Mouse (Mus musculus): ENCODE data around the gene Krt1.

Gene Krt1

GRCm38 (mm10) chr15:101829441-101829840, 21.2 kb downstream of the Krt1 start:
- in situ Hi-C loops (cut with MboI; ENCODE audit: low pct_unique_long_range_greater_than_20kb in 1 of 2, low sequenced_read_pairs in 2 of 2, unreplicated experiment in 1 of 2) = no loop called here

GRCm38 (mm10) chr15:101821786-101822185, 28.8 kb downstream of the Krt1 start:
- in situ Hi-C loops (cut with MboI; ENCODE audit: low pct_unique_long_range_greater_than_20kb in 1 of 2, low sequenced_read_pairs in 2 of 2, unreplicated experiment in 1 of 2) = no loop called here

DNA sequence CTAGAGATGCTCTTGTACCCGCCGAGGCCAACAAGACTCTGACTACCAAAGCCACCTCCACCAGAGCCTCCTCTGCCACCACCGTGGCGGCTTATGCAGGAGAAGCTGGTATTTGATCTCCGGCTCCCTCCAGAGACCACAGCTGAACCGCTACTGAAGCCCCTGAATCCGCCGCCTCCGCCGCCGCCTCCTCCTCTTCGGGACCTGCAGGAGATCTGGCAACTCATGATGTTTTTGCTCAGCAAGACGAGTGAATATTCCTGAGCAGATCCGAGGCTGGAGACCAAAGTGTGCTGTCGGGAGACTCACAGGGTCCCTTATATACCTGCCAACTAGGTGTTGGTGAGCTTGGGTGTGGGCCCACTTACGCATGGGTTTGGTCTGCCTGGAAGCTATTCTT, 32.7 kb downstream of the Krt1 start, which contains the start of gene Krt2:
Gene Krt2, minus strand, starts transcription at position 295 of the 400 bp plus-strand sequence.
- in situ Hi-C loops (cut with MboI; ENCODE audit: low pct_unique_long_range_greater_than_20kb in 1 of 2, low sequenced_read_pairs in 2 of 2, unreplicated experiment in 1 of 2) = no loop called here

DNA sequence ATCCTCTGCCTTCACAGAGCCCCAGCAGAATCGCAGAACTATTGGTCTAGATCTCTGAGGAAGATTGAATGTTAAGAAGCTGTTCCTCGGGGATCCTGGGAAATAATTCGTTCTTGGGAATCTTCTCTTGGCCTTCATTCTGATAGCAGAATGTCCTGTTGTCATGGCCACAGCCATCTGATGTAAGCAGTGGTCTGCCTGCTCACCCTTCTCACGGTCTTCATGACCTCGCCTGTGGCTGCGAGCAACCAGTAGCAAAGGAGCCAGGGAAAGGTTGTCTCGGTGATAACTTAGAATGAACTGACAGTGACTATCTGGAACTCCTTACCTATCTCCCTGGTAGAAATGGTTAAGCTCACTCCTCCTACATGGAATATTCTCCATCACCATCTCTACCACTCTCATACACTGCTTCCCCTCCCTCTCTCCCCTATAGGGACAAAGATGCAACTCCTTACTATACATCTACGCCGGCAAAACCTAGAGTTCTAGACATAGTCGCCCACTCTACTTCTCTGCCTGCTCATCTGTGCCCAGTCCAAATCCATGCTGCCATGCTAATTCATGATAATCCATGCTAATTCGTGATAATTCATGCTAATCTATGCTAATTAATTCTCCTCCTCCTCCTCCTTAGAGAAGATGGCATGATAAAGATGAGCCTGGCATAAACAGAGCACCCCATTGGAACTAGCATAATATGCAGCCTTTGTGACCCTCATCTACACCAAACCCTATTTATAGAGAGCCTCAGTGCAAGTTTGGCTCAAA, 47.4 kb downstream of the Krt1 start:
- in situ Hi-C loops (cut with MboI; ENCODE audit: low pct_unique_long_range_greater_than_20kb in 1 of 2, low sequenced_read_pairs in 2 of 2, unreplicated experiment in 1 of 2) = no loop called here

- in situ Hi-C loops (cut with MboI; ENCODE audit: low pct_unique_long_range_greater_than_20kb in 1 of 2, low sequenced_read_pairs in 2 of 2, unreplicated experiment in 1 of 2) = no loop called here
Measured at GRCm38 (mm10) chr15:101802296-101802835, 48.2 kb downstream of the Krt1 start, which contains the start of gene Krt73. Gene Krt73, minus strand, starts transcription at chr15:101802346.

All from mouse embryonic stem cell (cell line).